Mouse (Mus musculus) embryonic facial prominence, embryonic 13.5 days (tissue): Measurements from ENCODE around the gene Gphn. TPM values are rescaled to one million over a fixed set of nuclear protein-coding genes. Genes with fewer than 3 reads are reported as not detected.

Experiments used
- ATAC-seq: fragments of 200-750 bp; cut with Nextera tagmentation; 2 replicates; pipeline ENCODE4 v1.8.0; 2017; ENCODE audit warnings: low read depth; ENCODE audit not compliant: insufficient number of reproducible peaks, insufficient read depth, low FRiP score, low TSS enrichment
- H3K27ac ChIP-seq: fragments of 300-500 bp; sonication (generic); 2 replicates; pipeline ENCODE4 v1.5.1; 2015; ENCODE audit warnings: moderate library complexity, mild to moderate bottlenecking, inconsistent platforms
- H3K27me3 ChIP-seq: fragments of 300-500 bp; sonication (generic); 2 replicates; pipeline ENCODE4 v1.6.1; 2015; ENCODE audit warnings: mild to moderate bottlenecking, inconsistent platforms
- H3K36me3 ChIP-seq: fragments of 300-500 bp; sonication (generic); 2 replicates; pipeline ENCODE4 v1.6.1; 2015; ENCODE audit warnings: mild to moderate bottlenecking, inconsistent platforms
- H3K4me1 ChIP-seq: fragments of 300-500 bp; sonication (generic); 2 replicates; pipeline ENCODE4 v1.6.1; 2015; ENCODE audit warnings: inconsistent platforms
- H3K4me2 ChIP-seq: fragments of 300-500 bp; sonication (generic); 2 replicates; pipeline ENCODE4 v1.6.1; 2015; ENCODE audit warnings: moderate library complexity, mild to moderate bottlenecking, inconsistent platforms
- H3K4me3 ChIP-seq: fragments of 300-500 bp; sonication (generic); 2 replicates; pipeline ENCODE4 v1.5.1; 2015; ENCODE audit warnings: mild to moderate bottlenecking, inconsistent platforms
- H3K9ac ChIP-seq: fragments of 300-500 bp; sonication (generic); 2 replicates; pipeline ENCODE4 v1.6.1; 2015; ENCODE audit warnings: mild to moderate bottlenecking, inconsistent platforms
- H3K9me3 ChIP-seq: fragments of 300-500 bp; sonication (generic); 2 replicates; pipeline ENCODE4 v1.6.1; 2016; ENCODE audit warnings: inconsistent platforms
- WGBS: fragments of 180-500 bp; shearing (Covaris S2); methylation state at CpG from one replicate; pipeline ENCODE4 v1.1.7; 2015; ENCODE audit warnings: mixed read lengths; 5-methylcytosine and 5-hydroxymethylcytosine counted together
- polyA plus RNA-seq: library from polyadenylated mRNA; unstranded; fragments of >200 nt; fragmentation: Nextera tagmentation; extraction: Ambion mirVana; gene quantifications from 2 replicates; pipeline ENCODE4 v1.2.1, GENCODE M21; 2015

Gphn gene
- polyA plus RNA-seq, 1 experiment from 2014 or later = 12.8 TPM

GRCm38 (mm10) chr12:78227021-78227932, 1.1 kb downstream of the Gphn start:
- under 1% methylated on average over 53 of the region's 57 CpGs for WGBS
- Histone ChIP-seq H3K9ac (peak overlapping the region; percentile 88), H3K9me3 (no peaks in the 10 kb centered on the region), H3K36me3 (no peaks in the 10 kb centered on the region), H3K4me2 (peak overlapping the region; percentile 86), H3K4me3 (peak overlapping the region; percentile 95), H3K27ac (peak overlapping the region; percentile 98), H3K4me1 (0 out of 2 replicates have a peak, but pooled peaks cover 4% of the 10 kb centered on the region), H3K27me3 (no peaks in the 10 kb centered on the region)
- ATAC-seq = peak; percentile 2; the same call in 1 of the 2 replicates

- Histone ChIP-seq H3K27ac (no peak overlapping the region), H3K4me1 (0 out of 2 replicates have a peak, but pooled peaks cover 4% of the 10 kb centered on the region), H3K36me3 (no peaks in the 10 kb centered on the region), H3K27me3 (no peaks in the 10 kb centered on the region), H3K4me3 (peak overlapping the region; percentile 95), H3K4me2 (peak overlapping the region; percentile 86), H3K9ac (no peak overlapping the region), H3K9me3 (no peaks in the 10 kb centered on the region)
- WGBS = 35% methylated on average over 4 of the region's 4 CpGs
- no peak for ATAC-seq
Observed at GRCm38 (mm10) chr12:78228139-78228538, 2.0 kb downstream of the Gphn start.

DNA sequence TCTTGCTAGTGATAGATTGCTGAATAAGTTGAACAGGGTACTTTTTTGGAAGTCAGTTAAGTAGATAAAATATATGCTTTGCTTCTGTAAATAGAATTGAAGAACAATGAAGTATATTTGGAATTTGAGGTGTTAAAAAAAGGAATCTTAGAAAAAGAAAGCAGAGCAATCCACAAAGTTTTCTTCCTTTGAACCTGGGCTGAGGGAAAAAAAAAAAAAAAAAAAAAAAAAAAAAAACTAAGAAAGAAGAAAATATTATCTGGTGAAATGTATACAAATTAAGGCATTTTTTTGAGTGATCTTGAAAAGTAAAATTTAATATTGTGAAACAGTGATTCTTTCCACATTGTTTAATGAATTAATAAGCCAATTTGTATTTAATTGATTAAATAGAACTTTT, 6.4 kb downstream of the Gphn start:
- no peak overlapping the region for H3K4me2 ChIP-seq
- no peak for ATAC-seq
- H3K36me3 ChIP-seq = no peaks in the 10 kb centered on the region

DNA sequence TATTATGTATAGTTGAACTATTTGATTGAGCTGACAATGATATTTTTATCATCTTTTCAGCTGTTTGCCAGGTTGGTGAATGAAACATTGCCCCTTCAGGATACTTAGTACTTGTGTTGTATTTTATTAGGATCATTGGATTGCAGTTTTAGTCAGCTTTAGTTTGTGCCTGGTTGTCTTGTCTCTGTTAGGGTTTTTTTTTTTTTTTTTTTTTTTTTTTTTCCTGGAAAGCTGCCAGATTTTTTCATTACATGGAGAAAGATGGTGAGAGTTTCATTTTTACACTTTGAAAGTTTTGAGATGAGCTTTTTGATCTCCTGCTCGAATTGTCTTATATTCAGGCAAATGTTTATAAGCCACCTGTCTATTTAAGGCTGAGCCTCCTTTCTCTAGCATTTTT, 22.2 kb downstream of the Gphn start:
- WGBS = 40% methylated on average over 1 of the region's 1 CpGs
- H3K36me3 ChIP-seq = no peaks in the 10 kb centered on the region
- no peak overlapping the region for H3K9ac ChIP-seq
- no peaks in the 10 kb centered on the region for H3K9me3 ChIP-seq
- H3K27ac ChIP-seq = no peak overlapping the region
- no peak overlapping the region for H3K4me3 ChIP-seq
- ATAC-seq = no peak
- H3K4me2 ChIP-seq = no peak overlapping the region
- H3K4me1 ChIP-seq = no peaks in the 10 kb centered on the region
- no peaks in the 10 kb centered on the region for H3K27me3 ChIP-seq

More for the DNA sequence above, 6.4 kb downstream of the Gphn start:
- no peak overlapping the region for H3K9ac ChIP-seq
- no peak overlapping the region for H3K4me3 ChIP-seq
- no peaks in the 10 kb centered on the region for H3K27me3 ChIP-seq
- no peaks in the 10 kb centered on the region for H3K9me3 ChIP-seq
- H3K27ac ChIP-seq = no peak overlapping the region
- H3K4me1 ChIP-seq = 0 out of 2 replicates have a peak, but pooled peaks cover 4% of the 10 kb centered on the region

DNA sequence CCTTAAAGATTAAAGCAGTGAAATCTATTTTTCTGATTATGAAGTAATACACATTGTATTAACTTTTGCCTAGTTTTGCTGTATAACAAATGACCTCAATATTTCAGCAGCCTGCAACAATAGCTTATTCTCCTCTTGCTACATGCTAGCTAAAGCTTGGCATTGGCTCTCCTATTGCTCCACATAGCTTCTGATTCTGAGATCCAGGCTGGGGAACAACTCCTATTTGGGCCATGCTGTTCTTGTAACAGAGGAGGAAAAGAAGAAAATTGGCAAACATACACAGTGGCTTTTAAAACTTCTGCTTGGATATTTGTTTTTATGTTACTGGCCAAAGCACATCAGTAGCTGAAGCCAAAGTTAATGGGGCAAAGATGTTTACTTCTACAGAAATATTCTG, 23.0 kb downstream of the Gphn start:
- Histone ChIP-seq H3K9ac (no peak overlapping the region), H3K4me1 (no peaks in the 10 kb centered on the region), H3K27ac (no peak overlapping the region), H3K27me3 (no peaks in the 10 kb centered on the region), H3K4me2 (no peak overlapping the region), H3K36me3 (no peaks in the 10 kb centered on the region), H3K4me3 (no peak overlapping the region), H3K9me3 (no peaks in the 10 kb centered on the region)
- ATAC-seq = no peak

GRCm38 (mm10) chr12:78277386-78277785, 51.2 kb downstream of the Gphn start:
- no peaks in the 10 kb centered on the region for H3K9me3 ChIP-seq
- H3K4me2 ChIP-seq = no peak overlapping the region
- no peak overlapping the region for H3K4me3 ChIP-seq
- no peaks in the 10 kb centered on the region for H3K36me3 ChIP-seq
- H3K9ac ChIP-seq = no peak overlapping the region
- WGBS = 81% methylated on average over 2 of the region's 2 CpGs
- ATAC-seq = no peak
- H3K27ac ChIP-seq = no peak overlapping the region
- no peaks in the 10 kb centered on the region for H3K4me1 ChIP-seq
- H3K27me3 ChIP-seq = no peaks in the 10 kb centered on the region

DNA sequence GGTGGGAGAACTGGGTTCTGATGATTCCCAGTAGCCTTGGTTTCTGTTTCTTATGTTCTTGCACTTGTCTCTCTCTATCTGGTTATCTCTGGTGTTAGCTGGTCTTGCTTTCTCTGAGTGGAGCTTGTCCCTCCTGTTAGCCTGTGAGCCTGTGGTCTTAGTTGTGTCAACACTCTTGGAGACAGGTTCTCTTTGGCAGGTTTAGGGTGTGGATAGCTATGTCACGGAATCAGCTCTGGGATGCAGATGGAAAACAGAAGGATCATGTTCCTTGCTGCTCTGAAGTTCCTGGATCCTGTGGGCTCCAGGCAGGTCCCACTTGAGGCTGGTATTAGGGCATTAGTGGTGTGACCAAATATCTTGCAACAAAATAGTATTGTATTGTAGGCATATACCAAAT, 64.2 kb downstream of the Gphn start:
- Histone ChIP-seq H3K27ac (no peak overlapping the region), H3K9ac (no peak overlapping the region), H3K27me3 (no peaks in the 10 kb centered on the region), H3K4me1 (no peaks in the 10 kb centered on the region), H3K4me2 (no peak overlapping the region), H3K36me3 (no peaks in the 10 kb centered on the region), H3K9me3 (no peaks in the 10 kb centered on the region), H3K4me3 (no peak overlapping the region)
- 59% methylated on average over 1 of the region's 1 CpGs for WGBS
- ATAC-seq = no peak

GRCm38 (mm10) chr12:78298824-78299398, 72.7 kb downstream of the Gphn start:
- Histone ChIP-seq H3K36me3 (no peaks in the 10 kb centered on the region), H3K9ac (no peak overlapping the region), H3K4me2 (no peak overlapping the region), H3K4me3 (no peak overlapping the region), H3K4me1 (no peaks in the 10 kb centered on the region), H3K27me3 (no peaks in the 10 kb centered on the region), H3K9me3 (no peaks in the 10 kb centered on the region), H3K27ac (no peak overlapping the region)
- WGBS = 78% methylated on average over 1 of the region's 1 CpGs
- ATAC-seq = no peak

GRCm38 (mm10) chr12:78315106-78315505, 88.9 kb downstream of the Gphn start:
- Histone ChIP-seq H3K27me3 (no peaks in the 10 kb centered on the region), H3K4me3 (no peak overlapping the region), H3K27ac (no peak overlapping the region), H3K36me3 (no peaks in the 10 kb centered on the region; the same call in 1 of the 2 replicates), H3K9ac (no peak overlapping the region), H3K4me1 (no peaks in the 10 kb centered on the region), H3K4me2 (no peak overlapping the region), H3K9me3 (no peaks in the 10 kb centered on the region)
- ATAC-seq = no peak

DNA sequence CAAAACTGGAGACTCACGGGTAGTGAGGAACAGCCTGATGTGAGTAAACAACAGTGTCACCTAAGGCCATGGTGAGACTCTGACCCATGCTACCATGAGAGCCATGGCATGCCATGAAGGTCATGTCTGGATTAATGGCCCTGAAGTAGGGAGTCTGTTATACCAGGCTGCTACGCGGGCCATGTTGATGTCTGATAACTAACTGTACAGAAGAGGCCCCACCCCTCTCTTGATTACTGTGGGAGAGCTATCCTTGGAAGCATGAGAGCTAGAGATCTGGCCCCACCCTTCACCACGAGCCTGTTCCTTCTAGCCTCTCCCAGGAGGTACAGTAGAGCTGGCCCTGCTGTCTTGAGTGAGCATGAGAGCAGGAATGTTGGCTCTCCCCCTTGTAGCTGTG, 101.8 kb downstream of the Gphn start:
- no peak overlapping the region for H3K9ac ChIP-seq
- H3K27me3 ChIP-seq = no peaks in the 10 kb centered on the region
- H3K9me3 ChIP-seq = no peaks in the 10 kb centered on the region
- no peak overlapping the region for H3K27ac ChIP-seq
- no peak overlapping the region for H3K4me2 ChIP-seq
- H3K36me3 ChIP-seq = no peaks in the 10 kb centered on the region
- no peak overlapping the region for H3K4me3 ChIP-seq
- H3K4me1 ChIP-seq = no peaks in the 10 kb centered on the region
- WGBS = 91% methylated on average over 4 of the region's 4 CpGs
- ATAC-seq = peak; percentile 32; the same call in 1 of the 2 replicates

GRCm38 (mm10) chr12:78332107-78332506, 105.9 kb downstream of the Gphn start:
- Histone ChIP-seq H3K9ac (no peak overlapping the region), H3K27ac (no peak overlapping the region), H3K4me1 (no peaks in the 10 kb centered on the region), H3K27me3 (no peaks in the 10 kb centered on the region), H3K36me3 (no peaks in the 10 kb centered on the region), H3K9me3 (no peaks in the 10 kb centered on the region), H3K4me3 (no peak overlapping the region), H3K4me2 (no peak overlapping the region)
- ATAC-seq = no peak
- WGBS = 62% methylated on average over 3 of the region's 3 CpGs

GRCm38 (mm10) chr12:78356472-78356871, 130.3 kb downstream of the Gphn start:
- H3K9me3 ChIP-seq = no peaks in the 10 kb centered on the region
- H3K27ac ChIP-seq = no peak overlapping the region
- WGBS = 82% methylated on average over 2 of the region's 2 CpGs
- no peak for ATAC-seq
- H3K4me1 ChIP-seq = no peaks in the 10 kb centered on the region
- no peaks in the 10 kb centered on the region for H3K36me3 ChIP-seq
- no peak overlapping the region for H3K4me3 ChIP-seq
- no peak overlapping the region for H3K4me2 ChIP-seq
- H3K9ac ChIP-seq = no peak overlapping the region
- H3K27me3 ChIP-seq = no peaks in the 10 kb centered on the region
